Mouse (Mus musculus) forebrain, embryonic 11.5 days (tissue): Measurements from ENCODE around the gene Pitpnc1. TPM values are rescaled to one million over a fixed set of nuclear protein-coding genes. Genes with fewer than 3 reads are reported as not detected.

Source experiments
- ATAC-seq: fragments of 200-750 bp; cut with Nextera tagmentation; replicated peaks from 2 replicates; pipeline ENCODE4 v1.8.0; 2017; ENCODE audit warnings: moderate TSS enrichment; ENCODE audit not compliant: low FRiP score
- DNase-seq: peaks from one replicate; pipeline ENCODE4 v3.0.0-alpha.2; 2017; ENCODE audit warnings: low spot score
- H3K27ac ChIP-seq: fragments of 300-500 bp; sonication (generic); 2 replicates; pipeline ENCODE4 v1.5.1; 2014; ENCODE audit warnings: low read depth, low read length
- H3K27me3 ChIP-seq: fragments of 300-500 bp; sonication (generic); 2 replicates; pipeline ENCODE4 v1.6.1; 2014; ENCODE audit warnings: mild to moderate bottlenecking, low read length, mixed read lengths; ENCODE audit not compliant: control insufficient read depth, insufficient read depth
- H3K36me3 ChIP-seq: fragments of 300-500 bp; sonication (generic); 2 replicates; pipeline ENCODE4 v1.6.1; 2014; ENCODE audit warnings: mild to moderate bottlenecking, low read length, moderate library complexity, mixed read lengths; ENCODE audit not compliant: control insufficient read depth, insufficient read depth
- H3K4me1 ChIP-seq: fragments of 300-500 bp; sonication (generic); replicated peaks from 2 replicates; pipeline ENCODE4 v1.6.1; 2014; ENCODE audit warnings: low read length, mixed read lengths; ENCODE audit not compliant: control insufficient read depth, insufficient read depth
- H3K4me2 ChIP-seq: fragments of 300-500 bp; sonication (generic); 2 replicates; pipeline ENCODE4 v1.6.1; 2014; ENCODE audit warnings: low read depth, mild to moderate bottlenecking, low read length, moderate library complexity, mixed read lengths; ENCODE audit not compliant: severe bottlenecking
- H3K4me3 ChIP-seq: fragments of 300-500 bp; sonication (generic); 2 replicates; pipeline ENCODE4 v1.5.1; 2014; ENCODE audit warnings: low read depth, low read length
- H3K9ac ChIP-seq: fragments of 300-500 bp; sonication (generic); 2 replicates; pipeline ENCODE4 v1.6.1; 2014; ENCODE audit warnings: low read length
- H3K9me3 ChIP-seq: fragments of 300-500 bp; sonication (generic); 2 replicates; pipeline ENCODE4 v1.6.1; 2016; ENCODE audit warnings: low read length, mixed read lengths; ENCODE audit not compliant: control insufficient read depth
- WGBS: fragments of 180-500 bp; shearing (Covaris S2); extraction: QIAGEN DNeasy Blood & Tissue Kit; methylation state at CpG from one replicate; pipeline ENCODE4 v1.1.7; 2014; 5-methylcytosine and 5-hydroxymethylcytosine counted together
- polyA plus RNA-seq: library from polyadenylated mRNA; unstranded; fragments of >200 nt; fragmentation: Nextera tagmentation; extraction: Ambion mirVana; gene quantifications from 2 replicates; pipeline ENCODE4 v1.2.1, GENCODE M21; 2014

Pitpnc1 gene
- polyA plus RNA-seq, 1 experiment from 2014 or later: 35.7 TPM

GRCm38 (mm10) chr11:107438140-107438539 is 32.4 kb downstream of the Pitpnc1 start:
- no peaks in the 10 kb centered on the region for H3K9me3 ChIP-seq
- DNase-seq: no peak
- 89% methylated on average over 3 of the region's 3 CpGs for WGBS

GRCm38 (mm10) chr11:107437723-107438122 is 32.8 kb downstream of the Pitpnc1 start:
- no peaks in the 10 kb centered on the region; the same call in 1 of the 2 replicates for H3K36me3 ChIP-seq
- ATAC-seq: no peak
- no peak overlapping the region for H3K4me3 ChIP-seq
- DNase-seq: no peak
- no peaks in the 10 kb centered on the region for H3K27me3 ChIP-seq
- WGBS: 87% methylated on average over 4 of the region's 4 CpGs
- no peaks in the 10 kb centered on the region; the same call in 1 of the 2 replicates for H3K4me1 ChIP-seq
- H3K9ac ChIP-seq: no peak overlapping the region
- H3K27ac ChIP-seq: no peak overlapping the region
- H3K9me3 ChIP-seq: no peaks in the 10 kb centered on the region
- H3K4me2 ChIP-seq: no peak overlapping the region

More at GRCm38 (mm10) chr11:107438140-107438539, 32.4 kb downstream of the Pitpnc1 start:
- no peak overlapping the region for H3K4me3 ChIP-seq
- H3K27ac ChIP-seq: no peak overlapping the region
- no peak overlapping the region for H3K9ac ChIP-seq
- ATAC-seq: no peak
- no peaks in the 10 kb centered on the region; the same call in 1 of the 2 replicates for H3K36me3 ChIP-seq
- H3K4me1 ChIP-seq: no peaks in the 10 kb centered on the region; the same call in 1 of the 2 replicates
- H3K27me3 ChIP-seq: no peaks in the 10 kb centered on the region
- H3K4me2 ChIP-seq: no peak overlapping the region

GRCm38 (mm10) chr11:107435776-107436449 is 34.6 kb downstream of the Pitpnc1 start:
- Histone ChIP-seq H3K27ac (no peak overlapping the region), H3K4me1 (peaks cover 2% of the 10 kb centered on the region; the same call in 1 of the 2 replicates), H3K9ac (no peak overlapping the region), H3K27me3 (no peaks in the 10 kb centered on the region), H3K4me3 (no peak overlapping the region), H3K9me3 (no peaks in the 10 kb centered on the region), H3K4me2 (no peak overlapping the region), H3K36me3 (no peaks in the 10 kb centered on the region; the same call in 1 of the 2 replicates)
- WGBS: 95% methylated on average over 6 of the region's 6 CpGs
- no peak for DNase-seq
- ATAC-seq: no peak

- H3K27me3 ChIP-seq: no peaks in the 10 kb centered on the region
- H3K9ac ChIP-seq: no peak overlapping the region
- 89% methylated on average over 7 of the region's 7 CpGs for WGBS
- H3K4me2 ChIP-seq: no peak overlapping the region
- no peak overlapping the region for H3K27ac ChIP-seq
- DNase-seq (no peak), ATAC-seq (no peak)
- no peaks in the 10 kb centered on the region for H3K36me3 ChIP-seq
- no peaks in the 10 kb centered on the region for H3K9me3 ChIP-seq
- peaks cover 2% of the 10 kb centered on the region; the same call in 1 of the 2 replicates for H3K4me1 ChIP-seq
- no peak overlapping the region for H3K4me3 ChIP-seq
These were observed 39.1 kb downstream of the Pitpnc1 start for GRCm38 (mm10) chr11:107431197-107431965.

- WGBS: 94% methylated on average over 10 of the region's 10 CpGs
- H3K9ac ChIP-seq: no peak overlapping the region
These were observed 42.5 kb downstream of the Pitpnc1 start for GRCm38 (mm10) chr11:107428011-107428410.

GRCm38 (mm10) chr11:107424176-107424575 is 46.3 kb downstream of the Pitpnc1 start:
- WGBS: 93% methylated on average over 12 of the region's 12 CpGs
- DNase-seq (no peak), ATAC-seq (no peak)

More at GRCm38 (mm10) chr11:107428011-107428410, 42.5 kb downstream of the Pitpnc1 start:
- H3K4me1 ChIP-seq: peaks cover 2% of the 10 kb centered on the region; the same call in 1 of the 2 replicates
- no peaks in the 10 kb centered on the region for H3K27me3 ChIP-seq
- ATAC-seq (no peak), DNase-seq (no peak)
- no peak overlapping the region for H3K4me2 ChIP-seq
- no peaks in the 10 kb centered on the region for H3K36me3 ChIP-seq
- no peaks in the 10 kb centered on the region for H3K9me3 ChIP-seq
- no peak overlapping the region for H3K27ac ChIP-seq
- no peak overlapping the region for H3K4me3 ChIP-seq

GRCm38 (mm10) chr11:107422356-107422754 is 48.1 kb downstream of the Pitpnc1 start:
- Histone ChIP-seq H3K27me3 (no peaks in the 10 kb centered on the region), H3K4me1 (peaks cover 3% of the 10 kb centered on the region; the same call in 1 of the 2 replicates), H3K27ac (no peak overlapping the region), H3K9me3 (no peaks in the 10 kb centered on the region; the same call in 1 of the 2 replicates), H3K4me3 (no peak overlapping the region), H3K36me3 (no peaks in the 10 kb centered on the region), H3K9ac (no peak overlapping the region), H3K4me2 (no peak overlapping the region)
- DNase-seq (no peak), ATAC-seq (no peak)
- 74% methylated on average over 5 of the region's 5 CpGs for WGBS

More at GRCm38 (mm10) chr11:107424176-107424575, 46.3 kb downstream of the Pitpnc1 start:
- Histone ChIP-seq H3K9ac (no peak overlapping the region), H3K27me3 (no peaks in the 10 kb centered on the region), H3K4me1 (no peaks in the 10 kb centered on the region; the same call in 1 of the 2 replicates), H3K4me2 (no peak overlapping the region), H3K27ac (no peak overlapping the region), H3K36me3 (no peaks in the 10 kb centered on the region), H3K9me3 (no peaks in the 10 kb centered on the region), H3K4me3 (no peak overlapping the region)

- ATAC-seq (no peak), DNase-seq (no peak)
- Histone ChIP-seq H3K4me3 (no peak overlapping the region), H3K9ac (no peak overlapping the region), H3K27ac (no peak overlapping the region), H3K9me3 (no peaks in the 10 kb centered on the region; the same call in 1 of the 2 replicates), H3K4me1 (peaks cover 8% of the 10 kb centered on the region), H3K36me3 (no peaks in the 10 kb centered on the region), H3K4me2 (no peak overlapping the region), H3K27me3 (no peaks in the 10 kb centered on the region)
- WGBS: 63% methylated on average over 5 of the region's 5 CpGs
These were observed 48.6 kb downstream of the Pitpnc1 start for GRCm38 (mm10) chr11:107421751-107422355.
